Mouse (Mus musculus) cerebellum, adult 2 months (tissue): ENCODE results near the gene Gm5901.

Experiments used
- CTCF ChIP-seq: fragments of 200-500 bp; IDR thresholded peaks from 2 replicates; pipeline ENCODE4 v1.5.1; 2011; ENCODE audit warnings: low read depth, mild to moderate bottlenecking, control low read depth, low read length, moderate library complexity, borderline replicate concordance; ENCODE audit not compliant: insufficient read depth
- POLR2A ChIP-seq: fragments of 200-500 bp; IDR thresholded peaks from 2 replicates; pipeline ENCODE4 v1.6.1; 2011; ENCODE audit warnings: low read length, control low read depth, borderline replicate concordance; ENCODE audit not compliant: insufficient read depth

DNA sequence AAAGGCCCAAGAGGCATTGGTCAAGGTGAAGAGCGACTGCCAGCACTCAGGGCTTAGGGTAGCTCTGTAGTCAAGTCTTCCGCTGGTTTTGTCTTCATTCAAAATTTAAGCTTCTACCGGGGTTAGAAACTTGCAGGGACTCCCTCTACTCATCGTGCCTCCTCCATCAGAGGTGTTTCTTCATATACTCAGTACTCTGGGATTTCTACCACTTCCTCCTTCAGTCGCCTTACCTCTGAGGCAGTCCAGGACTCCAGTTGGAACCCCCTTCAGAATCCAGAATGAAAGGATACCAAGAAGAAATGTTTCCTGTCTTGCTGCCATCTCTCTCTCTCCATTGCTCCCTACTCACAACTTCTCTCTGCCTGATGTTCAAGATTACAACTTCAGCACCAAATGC lies 7.6 kb upstream of the Gm5901 start:
- TF ChIP-seq CTCF (no peak), POLR2A (no peak)
